Mouse (Mus musculus) right cerebral cortex, postnatal 10 days (tissue): Measurements from ENCODE around the gene Dcpp2.
A peak's percentile ranks its signal among the peaks of the same experiment; 100 is the strongest.
"Not testable (repeated sequence)": the region's sequence is repeated elsewhere in the genome, so short reads cannot be mapped to it uniquely, and the experiment has no call there.

ENCODE experiments used
- DNase-seq, 2 experiments: peaks; one replicate each; pipeline ENCODE4 v3.0.0; 2021; ENCODE audit warnings: low spot score in 2 of 2

Gene Dcpp2

DNA sequence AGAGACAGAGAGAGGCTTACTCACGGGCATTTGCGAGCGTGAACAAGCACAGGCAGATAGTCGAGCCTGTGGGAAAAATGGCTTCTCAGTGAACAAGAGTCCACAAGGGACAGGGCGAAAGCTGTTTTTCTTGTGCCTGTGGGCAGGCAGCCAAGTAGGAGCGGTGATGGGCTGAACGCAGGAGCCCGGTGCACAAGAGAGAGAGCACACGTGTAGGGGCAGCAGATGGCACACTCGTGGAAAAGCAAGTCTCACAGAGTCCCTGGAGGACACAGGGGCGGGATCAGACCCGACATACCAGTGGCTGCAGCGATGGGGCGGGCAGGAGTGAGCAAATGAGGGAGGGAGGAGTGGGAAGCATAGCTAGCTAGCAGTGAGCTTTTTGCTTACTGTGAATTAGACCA, 44.4 kb downstream of the Dcpp2 start:
- peak; percentile 77 to 83 for DNase-seq

DNA sequence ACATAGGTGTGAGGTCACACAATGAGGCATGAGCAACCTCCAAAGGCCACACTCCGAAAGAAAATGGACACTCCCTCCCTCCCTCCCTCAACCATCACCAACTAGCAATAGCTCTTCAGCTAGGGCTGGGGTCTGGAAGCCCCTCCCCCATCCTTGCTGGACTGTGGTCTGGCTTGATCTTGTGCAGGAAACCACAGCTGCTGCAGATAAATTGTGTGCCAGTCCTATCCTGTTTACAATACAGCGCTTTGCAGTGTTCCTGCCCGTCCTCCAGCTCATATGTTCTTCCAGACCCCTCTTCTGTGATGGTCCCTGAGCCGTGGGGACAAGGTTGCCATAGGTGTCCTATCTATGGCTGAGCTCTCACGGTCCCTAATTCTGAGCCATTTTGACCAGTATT, 50.5 kb downstream of the Dcpp2 start:
- no peak for DNase-seq

DNA sequence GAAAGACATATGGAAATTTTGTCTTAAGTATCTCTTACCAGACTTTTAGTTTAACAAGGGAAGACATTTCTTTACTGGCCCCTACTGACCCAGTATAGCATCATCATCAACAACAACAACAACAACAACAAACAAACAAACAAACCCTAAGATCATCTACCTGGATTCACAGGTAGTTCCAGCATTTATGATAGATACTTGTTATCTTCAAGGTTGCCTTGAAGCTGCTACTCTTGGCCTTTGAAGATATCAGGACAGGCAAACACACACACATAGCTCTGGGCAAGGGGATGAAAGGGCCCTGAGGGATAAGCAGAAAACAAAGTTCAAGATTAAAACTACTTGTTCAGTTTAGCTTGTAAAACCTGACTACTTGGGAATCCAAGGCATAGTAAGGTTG, 60.7 kb downstream of the Dcpp2 start, which contains the start of gene Sbp:
Sbp (plus strand) TSS at position 301 of the 400 bp plus-strand sequence.
- DNase-seq, result no peak

DNA sequence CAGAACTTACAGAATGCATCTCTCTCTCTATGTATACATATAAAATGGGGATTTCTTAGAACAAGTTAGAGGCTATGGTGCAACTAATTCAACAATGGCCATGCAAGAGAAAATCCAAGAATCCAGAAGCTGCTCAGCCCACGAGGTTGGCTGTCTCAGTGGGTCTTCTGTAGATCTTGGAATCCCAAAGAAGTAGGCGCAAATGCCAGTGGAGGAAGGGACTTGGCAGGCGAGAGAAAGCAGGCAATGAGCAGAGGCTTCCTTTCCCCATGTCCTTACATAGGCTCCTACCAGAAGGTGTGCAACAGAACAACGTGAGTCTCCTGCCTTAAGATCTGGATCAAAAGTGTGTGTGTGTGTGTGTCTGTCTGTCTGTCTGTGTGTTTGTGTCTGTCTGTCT, 66.8 kb downstream of the Dcpp2 start:
- DNase-seq, result not testable (repeated sequence)

DNA sequence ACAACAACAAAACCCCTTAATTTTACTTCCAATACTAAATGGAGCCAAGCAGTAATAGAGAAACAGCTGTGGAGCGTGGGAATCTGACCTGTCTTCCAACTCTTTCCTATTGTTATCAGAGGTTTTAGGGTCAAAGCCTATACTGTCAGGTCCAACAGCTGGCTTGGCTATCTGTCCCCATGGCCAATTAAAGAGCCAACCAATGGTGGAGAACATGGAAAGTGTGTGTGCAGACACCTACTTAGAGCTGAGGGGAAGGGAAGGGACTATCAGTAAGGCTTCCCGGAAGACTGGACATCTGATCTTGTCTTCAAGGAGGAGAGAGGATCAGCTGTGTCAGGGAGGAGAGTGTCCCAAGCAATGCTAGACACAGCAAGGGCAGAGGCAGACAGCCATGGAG, 68.4 kb downstream of the Dcpp2 start:
- DNase-seq, result no peak
